Mouse (Mus musculus): ENCODE results near the gene Slc23a2. TPM values are rescaled to one million over a fixed set of nuclear protein-coding genes. Genes with fewer than 3 reads are reported as not detected.

Slc23a2 gene
- polyA plus RNA-seq, 1 experiment from 2014 or later: 3.7 TPM

- no peak for ATAC-seq (ENCODE audit: insufficient read depth)
- Histone ChIP-seq H3K9ac (no peak overlapping the region), H3K4me2 (no peak overlapping the region), H3K27ac (replicated peaks) (no peak overlapping the region), H3K4me1 (replicated peaks) (peaks cover 19% of the 10 kb centered on the region), H3K9me3 (replicated peaks) (no peaks in the 10 kb centered on the region), H3K4me3 (replicated peaks) (no peak overlapping the region), H3K27me3 (no peaks in the 10 kb centered on the region), H3K36me3 (replicated peaks) (0 out of 2 replicates have a peak, but pooled peaks cover 2% of the 10 kb centered on the region)
- 60% methylated on average over 4 of the region's 4 CpGs for WGBS (ENCODE audit: insufficient replicate concordance)
These were observed 46.5 kb downstream of the Slc23a2 start for GRCm38 (mm10) chr2:132098365-132098764.

GRCm38 (mm10) chr2:132096582-132096981, 48.3 kb downstream of the Slc23a2 start:
- Histone ChIP-seq H3K9ac (no peak overlapping the region), H3K4me2 (no peak overlapping the region), H3K4me1 (replicated peaks) (peaks cover 22% of the 10 kb centered on the region), H3K27me3 (no peaks in the 10 kb centered on the region), H3K4me3 (replicated peaks) (no peak overlapping the region), H3K9me3 (replicated peaks) (no peaks in the 10 kb centered on the region), H3K36me3 (replicated peaks) (0 out of 2 replicates have a peak, but pooled peaks cover 2% of the 10 kb centered on the region), H3K27ac (replicated peaks) (0 out of 2 replicates have a peak overlapping the region, but pooled peaks have one; percentile 3)
- ATAC-seq (ENCODE audit: insufficient read depth): no peak
- WGBS (ENCODE audit: insufficient replicate concordance): 41% methylated on average over 4 of the region's 4 CpGs

DNA sequence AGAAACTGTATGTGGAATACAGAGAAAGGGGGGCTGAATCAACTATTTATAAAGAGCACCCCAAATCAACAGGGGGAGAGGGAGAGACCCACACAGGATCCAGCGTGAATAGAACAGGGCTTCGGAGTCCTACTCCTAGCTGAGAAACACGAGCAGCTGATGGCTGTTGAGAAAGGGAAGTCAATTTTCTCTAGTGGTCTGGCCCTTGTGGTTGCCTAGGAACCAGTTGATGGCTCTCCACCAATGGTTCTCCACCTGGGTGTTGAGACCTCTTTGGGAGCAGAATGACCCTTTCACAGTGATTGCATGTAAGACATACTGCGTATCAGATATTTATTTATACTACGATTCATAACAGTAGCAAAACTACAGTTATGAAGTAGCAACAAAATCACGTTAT, 49.1 kb downstream of the Slc23a2 start:
- Histone ChIP-seq H3K9ac (no peak overlapping the region), H3K4me3 (replicated peaks) (no peak overlapping the region), H3K4me1 (replicated peaks) (peaks cover 22% of the 10 kb centered on the region), H3K27me3 (no peaks in the 10 kb centered on the region), H3K9me3 (replicated peaks) (no peaks in the 10 kb centered on the region), H3K4me2 (no peak overlapping the region), H3K27ac (replicated peaks) (no peak overlapping the region), H3K36me3 (replicated peaks) (0 out of 2 replicates have a peak, but pooled peaks cover 2% of the 10 kb centered on the region)
- ATAC-seq (ENCODE audit: insufficient read depth): no peak
- WGBS (ENCODE audit: insufficient replicate concordance): 54% methylated on average over 6 of the region's 6 CpGs

DNA sequence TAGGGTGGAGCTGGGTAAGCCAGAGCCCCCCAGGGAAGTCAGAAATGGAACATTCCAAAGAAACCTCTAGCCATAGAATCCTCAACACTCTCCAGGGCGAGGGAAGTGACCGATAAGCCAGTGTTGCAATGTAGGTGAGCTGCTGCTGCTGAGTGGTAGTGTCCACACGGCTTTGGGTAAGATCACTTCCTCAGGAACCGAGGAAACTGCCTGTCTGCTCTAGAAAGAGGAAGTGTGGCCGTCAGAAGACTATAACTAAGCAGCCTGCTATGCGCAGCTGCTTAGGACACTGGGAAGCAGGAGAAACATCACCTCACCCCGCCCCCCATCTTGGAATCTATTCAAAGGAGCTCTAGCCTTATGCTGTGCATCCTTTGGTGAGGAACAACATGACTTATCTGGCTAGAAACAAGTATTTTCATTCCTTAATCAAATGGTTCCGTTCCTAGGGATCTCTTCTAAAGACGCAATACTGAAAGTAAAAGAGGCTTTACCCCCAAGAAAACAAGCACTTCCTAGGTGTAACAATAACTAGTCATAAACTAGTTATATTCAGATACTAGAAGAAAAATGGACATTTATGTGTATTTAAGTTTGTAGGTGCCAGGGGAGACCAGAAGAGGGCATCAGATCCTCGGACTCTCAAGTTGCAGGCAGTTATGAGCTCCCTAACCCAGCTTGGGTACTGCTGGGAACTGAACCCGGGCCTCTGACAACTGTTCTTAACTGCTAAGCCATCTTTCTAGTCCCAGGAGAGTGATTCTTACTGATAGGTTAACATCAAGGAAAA, 50.3 kb downstream of the Slc23a2 start:
- Histone ChIP-seq H3K27ac (replicated peaks) (peak overlapping the region; percentile 5; the same call in 1 of the 2 replicates), H3K4me1 (replicated peaks) (peaks cover 22% of the 10 kb centered on the region), H3K4me3 (replicated peaks) (no peak overlapping the region; the same call in 1 of the 2 replicates), H3K4me2 (peak overlapping the region; percentile 25; the same call in 1 of the 2 replicates), H3K27me3 (no peaks in the 10 kb centered on the region), H3K9ac (no peak overlapping the region), H3K36me3 (replicated peaks) (0 out of 2 replicates have a peak, but pooled peaks cover 2% of the 10 kb centered on the region), H3K9me3 (replicated peaks) (no peaks in the 10 kb centered on the region)
- peak; percentile 40; the same call in 1 of the 2 replicates for ATAC-seq (ENCODE audit: insufficient read depth)
- WGBS (ENCODE audit: insufficient replicate concordance): 38% methylated on average over 11 of the region's 11 CpGs

DNA sequence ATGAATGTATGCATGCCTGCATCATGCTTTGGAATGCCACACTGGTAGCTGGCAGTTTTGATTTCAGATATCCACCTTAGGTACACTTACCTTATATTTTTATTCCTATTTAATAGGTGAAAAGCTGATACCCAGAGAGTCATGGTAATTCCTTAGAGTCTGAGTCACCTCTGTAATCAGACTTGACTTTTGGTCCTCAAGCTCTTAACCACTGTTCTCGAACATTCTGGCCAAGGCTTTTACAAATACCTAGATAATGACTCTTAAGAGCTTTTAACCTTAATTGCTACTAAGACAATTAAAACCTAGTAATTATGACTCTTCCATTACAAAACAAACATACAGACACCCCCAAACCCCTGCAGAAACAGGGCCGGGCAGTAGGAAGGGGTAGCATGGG, 51.2 kb downstream of the Slc23a2 start:
- H3K4me3 ChIP-seq (replicated peaks): no peak overlapping the region
- H3K9me3 ChIP-seq (replicated peaks): no peaks in the 10 kb centered on the region
- no peaks in the 10 kb centered on the region for H3K36me3 ChIP-seq (replicated peaks)
- 73% methylated on average over 2 of the region's 2 CpGs for WGBS (ENCODE audit: insufficient replicate concordance)
- no peak for ATAC-seq (ENCODE audit: insufficient read depth)
- H3K27me3 ChIP-seq: no peaks in the 10 kb centered on the region
- H3K27ac ChIP-seq (replicated peaks): no peak overlapping the region
- H3K9ac ChIP-seq: no peak overlapping the region
- H3K4me2 ChIP-seq: no peak overlapping the region
- H3K4me1 ChIP-seq (replicated peaks): peaks cover 22% of the 10 kb centered on the region

DNA sequence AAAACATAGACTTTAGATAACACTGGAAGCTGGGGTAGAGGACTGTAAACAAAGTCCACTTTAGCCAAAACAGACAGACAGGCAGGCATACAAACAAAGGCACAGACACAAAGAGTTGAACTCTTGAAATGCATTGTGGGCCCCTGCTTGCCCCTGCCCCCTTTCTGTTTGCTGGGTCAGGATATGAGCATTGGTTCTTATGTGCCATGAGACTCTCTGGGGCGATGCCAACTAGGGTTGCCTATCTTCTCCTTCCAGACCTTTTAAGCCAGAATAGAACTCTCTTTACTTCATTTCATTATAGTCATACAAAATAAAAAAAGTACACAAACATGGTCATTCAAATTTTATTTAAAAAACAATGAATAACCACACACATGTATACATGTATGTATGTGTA, 51.6 kb downstream of the Slc23a2 start:
- peaks cover 22% of the 10 kb centered on the region for H3K4me1 ChIP-seq (replicated peaks)
- ATAC-seq (ENCODE audit: insufficient read depth): no peak
- H3K4me2 ChIP-seq: no peak overlapping the region
- no peaks in the 10 kb centered on the region for H3K36me3 ChIP-seq (replicated peaks)
- H3K27me3 ChIP-seq: no peaks in the 10 kb centered on the region
- H3K9ac ChIP-seq: no peak overlapping the region
- WGBS (ENCODE audit: insufficient replicate concordance): 73% methylated on average over 1 of the region's 1 CpGs
- H3K4me3 ChIP-seq (replicated peaks): no peak overlapping the region
- H3K27ac ChIP-seq (replicated peaks): peak overlapping the region; percentile 34; the same call in 1 of the 2 replicates
- H3K9me3 ChIP-seq (replicated peaks): no peaks in the 10 kb centered on the region

DNA sequence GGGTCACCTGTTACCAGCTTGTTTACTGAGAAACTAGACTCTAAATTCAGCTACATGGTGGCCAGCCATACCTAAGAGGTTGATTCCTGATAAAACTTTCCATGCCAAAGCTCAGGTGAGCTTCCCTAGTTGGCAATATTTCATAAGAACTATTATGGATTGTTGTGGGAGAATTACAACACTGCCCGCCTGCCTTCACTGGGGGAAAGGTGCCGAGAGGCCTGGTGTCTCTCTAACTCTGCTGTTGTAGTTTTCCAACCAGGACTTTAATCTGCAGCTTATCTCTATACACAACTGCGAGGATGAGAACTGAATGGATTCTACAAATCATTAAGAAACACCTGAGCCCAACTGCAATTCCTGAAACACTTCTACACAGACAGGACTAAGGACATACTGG, 52.2 kb downstream of the Slc23a2 start:
- Histone ChIP-seq H3K9ac (no peak overlapping the region), H3K36me3 (replicated peaks) (no peaks in the 10 kb centered on the region), H3K9me3 (replicated peaks) (no peaks in the 10 kb centered on the region), H3K27me3 (no peaks in the 10 kb centered on the region), H3K4me3 (replicated peaks) (no peak overlapping the region), H3K4me2 (no peak overlapping the region), H3K4me1 (replicated peaks) (peaks cover 22% of the 10 kb centered on the region), H3K27ac (replicated peaks) (peak overlapping the region; percentile 34)
- 58% methylated on average over 3 of the region's 3 CpGs for WGBS (ENCODE audit: insufficient replicate concordance)
- 0 out of 2 replicates have a peak, but pooled peaks have one; percentile 38 for ATAC-seq (ENCODE audit: insufficient read depth)

- 37% methylated on average over 4 of the region's 4 CpGs for WGBS (ENCODE audit: insufficient replicate concordance)
- ATAC-seq (ENCODE audit: insufficient read depth): no peak
- H3K9ac ChIP-seq: no peak overlapping the region
- H3K4me3 ChIP-seq (replicated peaks): no peak overlapping the region
- no peaks in the 10 kb centered on the region for H3K36me3 ChIP-seq (replicated peaks)
- H3K27me3 ChIP-seq: no peaks in the 10 kb centered on the region
- peaks cover 22% of the 10 kb centered on the region for H3K4me1 ChIP-seq (replicated peaks)
- H3K4me2 ChIP-seq: no peak overlapping the region
- H3K27ac ChIP-seq (replicated peaks): peak overlapping the region; percentile 34; the same call in 1 of the 2 replicates
- no peaks in the 10 kb centered on the region for H3K9me3 ChIP-seq (replicated peaks)
These were observed 53.2 kb downstream of the Slc23a2 start for GRCm38 (mm10) chr2:132091749-132092148.

DNA sequence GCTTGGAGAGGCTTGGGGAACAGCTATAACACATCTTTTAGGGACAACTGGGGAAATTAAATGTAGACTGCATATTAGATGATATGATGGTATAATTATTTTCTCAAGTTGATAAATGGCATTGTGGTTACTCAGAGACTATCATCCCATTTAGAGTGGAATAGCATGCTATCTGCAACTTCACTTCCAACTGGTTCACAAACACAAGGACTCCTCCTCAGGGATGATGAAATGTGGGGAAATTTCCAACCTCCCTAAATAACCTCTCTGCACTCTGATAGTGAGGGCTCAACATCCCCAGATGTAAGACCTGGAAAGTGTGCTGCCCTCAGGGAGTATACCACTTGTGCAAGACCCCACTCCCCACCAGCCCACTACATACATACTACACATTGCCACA, 60.1 kb downstream of the Slc23a2 start:
- no peak for ATAC-seq (ENCODE audit: insufficient read depth)

GRCm38 (mm10) chr2:132084396-132084795, 60.5 kb downstream of the Slc23a2 start:
- no peaks in the 10 kb centered on the region for H3K4me1 ChIP-seq (replicated peaks)

More for the DNA sequence above, 60.1 kb downstream of the Slc23a2 start:
- Histone ChIP-seq H3K9ac (no peak overlapping the region), H3K4me2 (no peak overlapping the region), H3K27ac (replicated peaks) (no peak overlapping the region), H3K9me3 (replicated peaks) (no peaks in the 10 kb centered on the region), H3K4me3 (replicated peaks) (no peak overlapping the region), H3K36me3 (replicated peaks) (0 out of 2 replicates have a peak, but pooled peaks cover 7% of the 10 kb centered on the region), H3K4me1 (replicated peaks) (no peaks in the 10 kb centered on the region), H3K27me3 (no peaks in the 10 kb centered on the region)

DNA sequence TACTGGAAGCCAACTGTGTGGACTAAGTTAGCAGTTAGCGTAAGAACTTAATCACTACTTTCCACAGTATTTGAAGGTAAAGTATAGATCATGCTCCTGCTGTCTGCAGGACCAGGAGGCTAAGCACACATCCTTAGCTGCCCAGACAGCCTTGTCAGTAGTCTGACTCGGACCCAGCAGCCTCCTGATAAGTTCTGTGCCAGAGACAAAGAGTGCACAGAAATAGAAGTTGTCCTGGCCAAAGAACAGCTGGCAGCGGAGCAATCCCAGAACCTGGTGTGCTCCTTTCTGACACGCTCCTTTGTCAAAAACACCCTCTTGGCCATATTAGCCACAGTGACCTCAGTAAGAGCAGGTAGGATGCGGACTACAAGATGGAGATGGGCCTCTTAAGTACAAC, 65.8 kb downstream of the Slc23a2 start:
- H3K4me1 ChIP-seq (replicated peaks): no peaks in the 10 kb centered on the region
- no peak for ATAC-seq (ENCODE audit: insufficient read depth)
- H3K4me2 ChIP-seq: no peak overlapping the region
- H3K27me3 ChIP-seq: no peaks in the 10 kb centered on the region
- no peaks in the 10 kb centered on the region for H3K9me3 ChIP-seq (replicated peaks)
- H3K36me3 ChIP-seq (replicated peaks): 0 out of 2 replicates have a peak, but pooled peaks cover 11% of the 10 kb centered on the region
- WGBS (ENCODE audit: insufficient replicate concordance): 73% methylated on average over 5 of the region's 5 CpGs
- H3K9ac ChIP-seq: no peak overlapping the region
- H3K4me3 ChIP-seq (replicated peaks): no peak overlapping the region
- no peak overlapping the region for H3K27ac ChIP-seq (replicated peaks)

More at GRCm38 (mm10) chr2:132084396-132084795, 60.5 kb downstream of the Slc23a2 start:
- Histone ChIP-seq H3K27me3 (no peaks in the 10 kb centered on the region), H3K4me2 (no peak overlapping the region), H3K27ac (replicated peaks) (no peak overlapping the region), H3K9ac (no peak overlapping the region), H3K36me3 (replicated peaks) (0 out of 2 replicates have a peak, but pooled peaks cover 7% of the 10 kb centered on the region), H3K4me3 (replicated peaks) (no peak overlapping the region), H3K9me3 (replicated peaks) (no peaks in the 10 kb centered on the region)
- 69% methylated on average over 5 of the region's 5 CpGs for WGBS (ENCODE audit: insufficient replicate concordance)
- ATAC-seq (ENCODE audit: insufficient read depth): no peak
